Mouse (Mus musculus): ENCODE results near the gene Prkar2a. TPM values are rescaled to one million over a fixed set of nuclear protein-coding genes. Genes with fewer than 3 reads are reported as not detected.
A peak's percentile ranks its signal among the peaks of the same experiment; 100 is the strongest.

Gene Prkar2a
- polyA plus RNA-seq, 1 experiment from 2014 or later: 28.2 TPM

DNA sequence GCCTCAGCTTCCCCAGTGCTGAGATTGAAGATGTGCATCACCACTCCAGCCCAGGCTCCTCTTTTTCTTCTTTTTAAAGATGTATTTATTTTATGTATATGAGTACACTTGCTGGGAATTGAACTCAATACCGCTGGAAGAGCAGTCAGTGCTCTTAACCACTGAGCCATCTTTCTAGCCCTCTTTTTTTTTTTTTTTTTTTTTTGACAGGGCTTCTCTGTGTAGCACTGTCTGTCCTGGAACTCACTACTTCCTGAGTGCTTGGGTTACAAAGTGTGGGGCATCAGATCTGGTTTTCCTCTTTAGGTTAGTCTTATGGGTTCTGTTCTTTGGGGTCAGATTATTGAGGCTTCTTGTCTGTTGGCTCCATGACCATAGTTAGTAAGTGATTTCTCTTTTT is 5.4 kb downstream of the Prkar2a start:
- WGBS: 90% methylated on average over 1 of the region's 1 CpGs
- no peaks in the 10 kb centered on the region for H3K9me3 ChIP-seq
- H3K27ac ChIP-seq: no peak overlapping the region
- H3K27me3 ChIP-seq: no peaks in the 10 kb centered on the region
- H3K4me2 ChIP-seq: no peak overlapping the region
- no peak overlapping the region for H3K4me3 ChIP-seq
- H3K9ac ChIP-seq: no peak overlapping the region
- 0 out of 2 replicates have a peak, but pooled peaks cover 8% of the 10 kb centered on the region for H3K36me3 ChIP-seq
- H3K4me1 ChIP-seq: peaks cover 25% of the 10 kb centered on the region
- ATAC-seq (ENCODE audit: insufficient number of reproducible peaks, low FRiP score, low TSS enrichment, low read depth): no peak

DNA sequence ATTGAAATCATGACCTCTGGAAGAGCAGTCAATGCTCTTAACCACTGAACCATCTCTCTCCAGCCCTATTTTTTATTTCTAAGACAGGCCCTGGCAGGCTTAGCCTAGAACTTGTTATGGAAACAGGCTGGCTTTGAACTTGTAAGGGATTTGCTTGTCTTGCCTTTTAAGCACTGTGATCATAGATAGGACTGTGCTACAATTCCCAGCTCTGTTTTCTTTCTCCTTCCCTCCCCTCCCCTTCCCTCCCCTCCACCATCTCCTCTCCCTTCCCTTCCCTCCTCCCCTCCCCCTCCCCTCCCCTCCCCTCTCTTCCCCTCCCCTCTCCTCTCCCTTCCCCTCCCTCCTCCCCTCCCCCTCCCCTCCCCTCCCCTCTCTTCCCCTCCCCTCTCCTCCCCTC is 13.4 kb downstream of the Prkar2a start:
- H3K4me3 ChIP-seq: no peak overlapping the region
- no peak overlapping the region for H3K9ac ChIP-seq
- no peaks in the 10 kb centered on the region for H3K9me3 ChIP-seq
- H3K27ac ChIP-seq: no peak overlapping the region
- no peak overlapping the region for H3K4me2 ChIP-seq
- no peaks in the 10 kb centered on the region for H3K36me3 ChIP-seq
- ATAC-seq (ENCODE audit: insufficient number of reproducible peaks, low FRiP score, low TSS enrichment, low read depth): no peak
- no peaks in the 10 kb centered on the region for H3K27me3 ChIP-seq
- 0 out of 2 replicates have a peak, but pooled peaks cover 5% of the 10 kb centered on the region for H3K4me1 ChIP-seq

- H3K4me3 ChIP-seq: no peak overlapping the region
- H3K4me1 ChIP-seq: 0 out of 2 replicates have a peak, but pooled peaks cover 5% of the 10 kb centered on the region
- H3K4me2 ChIP-seq: no peak overlapping the region
- H3K27ac ChIP-seq: no peak overlapping the region
- H3K9ac ChIP-seq: no peak overlapping the region
- WGBS: 52% methylated on average over 12 of the region's 12 CpGs
- no peaks in the 10 kb centered on the region for H3K27me3 ChIP-seq
- ATAC-seq (ENCODE audit: insufficient number of reproducible peaks, low FRiP score, low TSS enrichment, low read depth): no peak
- H3K36me3 ChIP-seq: no peaks in the 10 kb centered on the region
- no peaks in the 10 kb centered on the region for H3K9me3 ChIP-seq
Observed at GRCm38 (mm10) chr9:108703373-108704110, 14.4 kb downstream of the Prkar2a start.

GRCm38 (mm10) chr9:108704591-108704990 is 15.5 kb downstream of the Prkar2a start:
- Histone ChIP-seq H3K27ac (peak overlapping the region; percentile 9; the same call in 1 of the 2 replicates), H3K36me3 (no peaks in the 10 kb centered on the region), H3K9me3 (no peaks in the 10 kb centered on the region), H3K4me3 (no peak overlapping the region), H3K4me2 (no peak overlapping the region), H3K9ac (no peak overlapping the region), H3K4me1 (0 out of 2 replicates have a peak, but pooled peaks cover 5% of the 10 kb centered on the region), H3K27me3 (no peaks in the 10 kb centered on the region)
- no peak for ATAC-seq (ENCODE audit: insufficient number of reproducible peaks, low FRiP score, low TSS enrichment, low read depth)
- WGBS: 74% methylated on average over 7 of the region's 7 CpGs

DNA sequence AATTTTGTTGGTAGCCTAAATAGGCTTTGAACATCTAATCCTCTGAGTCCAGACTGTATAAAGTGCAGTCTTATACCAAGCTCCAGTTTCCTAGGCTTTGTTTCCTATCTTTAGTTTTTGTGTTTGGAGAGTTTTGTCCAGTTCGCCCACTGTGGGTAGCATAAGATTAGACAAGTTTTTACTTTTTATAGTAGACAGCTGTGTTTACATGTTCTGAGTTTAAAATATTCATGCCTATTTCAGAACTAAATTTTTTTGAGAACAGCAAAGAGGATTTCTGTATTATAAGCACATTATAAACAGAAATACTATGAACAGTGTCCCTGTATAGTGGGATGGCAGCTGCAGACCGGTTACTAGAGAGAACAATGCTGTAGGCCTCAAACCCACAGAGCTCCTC is 18.1 kb downstream of the Prkar2a start:
- Histone ChIP-seq H3K27ac (no peak overlapping the region), H3K4me2 (no peak overlapping the region), H3K36me3 (no peaks in the 10 kb centered on the region), H3K9me3 (no peaks in the 10 kb centered on the region), H3K4me1 (0 out of 2 replicates have a peak, but pooled peaks cover 5% of the 10 kb centered on the region), H3K4me3 (no peak overlapping the region), H3K27me3 (no peaks in the 10 kb centered on the region), H3K9ac (no peak overlapping the region)
- WGBS: 90% methylated on average over 2 of the region's 2 CpGs
- ATAC-seq (ENCODE audit: insufficient number of reproducible peaks, low FRiP score, low TSS enrichment, low read depth): no peak

DNA sequence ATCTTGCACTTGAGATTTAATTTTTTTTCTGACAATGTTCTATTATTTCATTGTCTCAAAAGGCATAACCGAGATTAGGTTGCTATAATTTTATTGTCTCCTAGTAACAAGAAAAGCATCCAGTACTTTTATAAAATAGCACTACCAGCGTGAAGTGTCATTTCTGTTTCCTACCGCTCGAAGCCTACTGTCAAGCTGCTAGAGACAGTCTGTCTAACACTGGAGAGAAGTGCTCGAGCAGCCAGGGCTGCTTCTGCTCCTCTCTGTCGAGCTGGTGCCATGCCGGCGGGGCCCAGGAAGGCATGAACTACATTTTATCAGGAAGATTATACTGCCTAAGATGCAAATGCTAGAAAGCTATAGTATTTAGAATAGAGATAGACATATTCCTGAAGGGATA is 19.7 kb downstream of the Prkar2a start:
- H3K9ac ChIP-seq: no peak overlapping the region
- ATAC-seq (ENCODE audit: insufficient number of reproducible peaks, low FRiP score, low TSS enrichment, low read depth): no peak
- H3K36me3 ChIP-seq: no peaks in the 10 kb centered on the region
- no peak overlapping the region for H3K4me3 ChIP-seq
- H3K4me2 ChIP-seq: no peak overlapping the region
- 0 out of 2 replicates have a peak, but pooled peaks cover 5% of the 10 kb centered on the region for H3K4me1 ChIP-seq
- H3K9me3 ChIP-seq: no peaks in the 10 kb centered on the region
- 89% methylated on average over 8 of the region's 8 CpGs for WGBS
- H3K27ac ChIP-seq: no peak overlapping the region
- H3K27me3 ChIP-seq: no peaks in the 10 kb centered on the region

GRCm38 (mm10) chr9:108710767-108711166 is 21.7 kb downstream of the Prkar2a start:
- Histone ChIP-seq H3K9ac (no peak overlapping the region), H3K27ac (no peak overlapping the region), H3K36me3 (no peaks in the 10 kb centered on the region), H3K27me3 (no peaks in the 10 kb centered on the region), H3K4me3 (no peak overlapping the region), H3K4me1 (no peaks in the 10 kb centered on the region), H3K4me2 (no peak overlapping the region), H3K9me3 (no peaks in the 10 kb centered on the region)
- ATAC-seq (ENCODE audit: insufficient number of reproducible peaks, low FRiP score, low TSS enrichment, low read depth): no peak
- 85% methylated on average over 7 of the region's 7 CpGs for WGBS

DNA sequence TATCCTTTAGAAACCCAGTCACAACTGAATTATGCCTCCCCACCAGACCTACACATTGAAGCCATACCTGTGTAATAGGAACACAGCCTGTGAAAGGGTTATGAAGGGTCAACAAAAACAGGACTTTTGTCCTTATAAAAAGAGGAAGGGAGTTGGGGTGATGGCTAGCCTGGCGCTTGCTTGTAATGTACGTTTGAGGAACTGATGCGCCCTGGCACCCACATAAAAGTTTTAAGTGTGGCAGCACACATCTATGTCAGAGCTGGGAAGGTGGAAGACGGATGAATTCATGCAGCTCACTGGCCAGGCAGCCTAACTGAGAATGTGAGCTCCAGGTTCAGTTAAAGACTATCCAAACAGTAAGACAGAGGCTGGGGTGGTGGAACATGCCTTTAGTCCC is 27.1 kb downstream of the Prkar2a start:
- no peaks in the 10 kb centered on the region for H3K4me1 ChIP-seq
- peaks cover 21% of the 10 kb centered on the region for H3K36me3 ChIP-seq
- H3K9ac ChIP-seq: no peak overlapping the region
- no peak overlapping the region for H3K4me3 ChIP-seq
- H3K4me2 ChIP-seq: no peak overlapping the region
- no peaks in the 10 kb centered on the region for H3K27me3 ChIP-seq
- H3K27ac ChIP-seq: no peak overlapping the region
- ATAC-seq (ENCODE audit: insufficient number of reproducible peaks, low FRiP score, low TSS enrichment, low read depth): no peak
- 91% methylated on average over 4 of the region's 4 CpGs for WGBS
- no peaks in the 10 kb centered on the region for H3K9me3 ChIP-seq

- H3K4me1 ChIP-seq: no peaks in the 10 kb centered on the region
- H3K36me3 ChIP-seq: peaks cover 32% of the 10 kb centered on the region
- no peak overlapping the region for H3K9ac ChIP-seq
- 69% methylated on average over 2 of the region's 2 CpGs for WGBS
- H3K27ac ChIP-seq: no peak overlapping the region
- no peaks in the 10 kb centered on the region for H3K27me3 ChIP-seq
- no peak overlapping the region for H3K4me3 ChIP-seq
- no peak for ATAC-seq (ENCODE audit: insufficient number of reproducible peaks, low FRiP score, low TSS enrichment, low read depth)
- H3K9me3 ChIP-seq: no peaks in the 10 kb centered on the region
- no peak overlapping the region for H3K4me2 ChIP-seq
Observed at GRCm38 (mm10) chr9:108723751-108724150, 34.6 kb downstream of the Prkar2a start.

DNA sequence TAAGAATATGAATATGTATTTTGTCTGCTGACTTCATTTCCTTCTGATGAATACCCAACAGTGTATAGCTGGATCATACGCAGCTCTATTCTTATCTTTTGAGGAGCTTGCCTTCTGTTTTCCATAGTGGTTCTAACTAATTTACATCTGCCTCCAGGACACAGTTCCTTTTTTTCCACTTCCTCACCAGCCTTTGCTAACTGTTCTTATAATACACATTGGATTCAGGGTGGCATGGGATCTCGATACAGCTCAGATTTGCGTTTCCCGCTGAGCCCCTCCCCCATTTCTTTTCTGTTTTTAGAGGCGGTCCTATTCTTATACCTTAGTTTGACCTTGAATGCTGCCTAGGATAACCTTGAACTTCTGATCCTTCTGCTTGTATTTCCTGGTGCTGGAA is 37.0 kb downstream of the Prkar2a start:
- Histone ChIP-seq H3K9ac (no peak overlapping the region), H3K4me3 (no peak overlapping the region), H3K9me3 (no peaks in the 10 kb centered on the region), H3K27me3 (no peaks in the 10 kb centered on the region), H3K4me2 (no peak overlapping the region), H3K36me3 (peaks cover 28% of the 10 kb centered on the region), H3K27ac (no peak overlapping the region), H3K4me1 (no peaks in the 10 kb centered on the region)
- ATAC-seq (ENCODE audit: insufficient number of reproducible peaks, low FRiP score, low TSS enrichment, low read depth): no peak
- WGBS: 93% methylated on average over 5 of the region's 5 CpGs

DNA sequence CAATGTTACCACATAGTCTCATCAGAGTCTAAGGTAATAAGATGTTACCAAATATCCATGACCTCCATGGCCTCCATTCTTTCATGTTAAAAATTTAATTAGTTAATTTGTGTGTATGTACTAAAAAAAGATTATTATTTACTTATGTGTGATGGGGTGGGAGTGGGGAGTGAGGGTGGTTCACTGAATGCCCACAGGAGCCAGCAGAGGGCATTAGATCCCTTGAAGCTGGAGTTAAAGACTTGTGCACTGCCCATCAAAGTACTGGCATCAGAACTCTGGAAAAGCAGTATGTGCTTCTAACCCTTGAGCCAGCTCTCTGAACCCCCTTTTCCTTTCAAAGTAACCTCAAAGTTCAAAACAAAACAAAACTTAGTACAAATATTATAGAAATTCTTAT is 39.9 kb downstream of the Prkar2a start:
- no peak overlapping the region for H3K4me3 ChIP-seq
- ATAC-seq (ENCODE audit: insufficient number of reproducible peaks, low FRiP score, low TSS enrichment, low read depth): no peak
- no peak overlapping the region for H3K27ac ChIP-seq
- no peaks in the 10 kb centered on the region for H3K27me3 ChIP-seq
- H3K9ac ChIP-seq: no peak overlapping the region
- H3K4me1 ChIP-seq: no peaks in the 10 kb centered on the region
- H3K36me3 ChIP-seq: peaks cover 13% of the 10 kb centered on the region; the same call in 1 of the 2 replicates
- H3K4me2 ChIP-seq: no peak overlapping the region
- H3K9me3 ChIP-seq: no peaks in the 10 kb centered on the region

GRCm38 (mm10) chr9:108732462-108732861 is 43.3 kb downstream of the Prkar2a start:
- peaks cover 33% of the 10 kb centered on the region; the same call in 1 of the 2 replicates for H3K36me3 ChIP-seq
- H3K27me3 ChIP-seq: no peaks in the 10 kb centered on the region
- no peak overlapping the region for H3K9ac ChIP-seq
- no peaks in the 10 kb centered on the region for H3K4me1 ChIP-seq
- no peak overlapping the region for H3K4me3 ChIP-seq
- ATAC-seq (ENCODE audit: insufficient number of reproducible peaks, low FRiP score, low TSS enrichment, low read depth): no peak
- H3K27ac ChIP-seq: no peak overlapping the region
- no peaks in the 10 kb centered on the region for H3K9me3 ChIP-seq
- no peak overlapping the region for H3K4me2 ChIP-seq

- H3K4me2 ChIP-seq: no peak overlapping the region
- peaks cover 28% of the 10 kb centered on the region for H3K36me3 ChIP-seq
- no peak overlapping the region for H3K9ac ChIP-seq
- no peak overlapping the region for H3K27ac ChIP-seq
- no peaks in the 10 kb centered on the region for H3K27me3 ChIP-seq
- H3K4me1 ChIP-seq: no peaks in the 10 kb centered on the region
- no peak overlapping the region for H3K4me3 ChIP-seq
- no peaks in the 10 kb centered on the region for H3K9me3 ChIP-seq
- no peak for ATAC-seq (ENCODE audit: insufficient number of reproducible peaks, low FRiP score, low TSS enrichment, low read depth)
Observed at GRCm38 (mm10) chr9:108734626-108735025, 45.5 kb downstream of the Prkar2a start.
